Mouse (Mus musculus) CD4-positive, CD25-positive, alpha-beta regulatory T cell, adult 4 months (primary cell): ENCODE measurements around the gene Taf11. TPM values are rescaled to one million over a fixed set of nuclear protein-coding genes. Genes with fewer than 3 reads are reported as not detected.

Experiments
- polyA plus RNA-seq, 2 experiments: library from polyadenylated mRNA; unstranded; fragments of 100-300 nt; shearing (Covaris generic); gene quantifications; one replicate each; pipeline ENCODE4 v1.2.1; 2017

The Taf11 gene
- polyA plus RNA-seq, 2 experiments from 2014 or later, result 38.2 to 42.3 TPM

Other genes starting within 250 kb of the Taf11 start
- gene Spdef, start 180.9 kb downstream of the Taf11 start, polyA plus RNA-seq, result not detected
- 10 to 100 TPM; 14.6 to 14.9 TPM for gene D17Wsu92e, start 89.2 kb downstream of the Taf11 start, polyA plus RNA-seq
- gene Snrpc, start 71.7 kb downstream of the Taf11 start, polyA plus RNA-seq, result 10 to 100 TPM; 84.0 to 86.8 TPM
- 1 to 10 TPM in 1 of 2 experiments, under 1 TPM in 1; 0.65 to 1.3 TPM for gene Uhrf1bp1, start 53.4 kb downstream of the Taf11 start, polyA plus RNA-seq
- gene Anks1, start 538 bp downstream of the Taf11 start, polyA plus RNA-seq, result 1 to 10 TPM; 3.7 to 4.7 TPM
- 1 to 10 TPM; 3.1 to 3.8 TPM for gene Tcp11, start 170.8 kb upstream of the Taf11 start, polyA plus RNA-seq
- not detected for gene Scube3, start 232.3 kb upstream of the Taf11 start, polyA plus RNA-seq